ENCODE assay signal across 15 mouse cellular contexts in genomic region chr2:65925363-65925941, GRCm38 (mm10).
DNase-seq lines count a peak whose midpoint lies in the region; ATAC-seq lines count a peak whose summit lies in the region.
"Had no signal": no experiment of that assay in that cellular context is flagged by ENCODE, and none has a peak within 500 bp of the region (broad histone marks: within the 10 kb centered on the region; RNA-seq: fewer than 3 reads in every experiment).

No protein-coding gene starts in this region.

- intact Hi-C loops in gastrocnemius, postnatal 14 days (cut with DNase I; ENCODE audit: low total_unique reads), result no loop called here

- DNase-seq in kidney, adult 8-10 months, result no peak
- peak; percentile 53 for DNase-seq in brain, adult 2 months (ENCODE audit: low read depth, low spot score)
- peak; percentile 59 for DNase-seq in hindbrain, embryonic 11.5 days (ENCODE audit: low spot score)
- peak; percentile 24 for DNase-seq in neural tube, embryonic 10.5 days (ENCODE audit: extremely low spot score, low spot score)
- no peak for DNase-seq in urinary bladder, adult 2 months (ENCODE audit: low spot score)
- DNase-seq in spleen, postnatal 36 days (ENCODE audit: low spot score in 2 of 2), result no peak
- DNase-seq in gastrocnemius, postnatal 14 days, result no peak
- DNase-seq: adrenal gland, adult 2 months; cerebellum, adult 9-10 months; lung, embryonic 14.5 days; right cerebral cortex, adult 18-20 months; thymus, postnatal 14 days had no signal

- peaks cover 11% of the 10 kb centered on the region for H3K4me1 ChIP-seq in kidney, embryonic 16.5 days (ENCODE audit: insufficient read depth, low read length)
- H3K4me1 ChIP-seq in hindbrain, embryonic 11.5 days (replicated peaks; ENCODE audit: control insufficient read depth, insufficient read depth, low read length), result 0 out of 2 replicates have a peak, but pooled peaks cover 2% of the 10 kb centered on the region

- H3K36me3 ChIP-seq in kidney, embryonic 16.5 days (ENCODE audit: insufficient read depth, low read length), result no peaks in the 10 kb centered on the region
- no peaks in the 10 kb centered on the region for H3K36me3 ChIP-seq in hindbrain, embryonic 11.5 days (ENCODE audit: control insufficient read depth, insufficient read depth, low read length)
- H3K36me3 ChIP-seq: heart, embryonic 13.5 days had no signal

- 59% methylated on average over 15 of the region's 15 CpGs for whole genome bisulfite sequencing in kidney, embryonic 16.5 days
- WGBS in hindbrain, embryonic 11.5 days, result 62% methylated on average over 15 of the region's 15 CpGs

- H3K4me2 ChIP-seq in kidney, embryonic 16.5 days (replicated peaks; ENCODE audit: low read depth, low read length), result peak overlapping the region; percentile 31
- no peak overlapping the region for H3K4me2 ChIP-seq in hindbrain, embryonic 11.5 days (replicated peaks; ENCODE audit: low read depth, low read length)
- H3K4me2 ChIP-seq: heart, embryonic 13.5 days; lung, embryonic 14.5 days had no signal

- no peak overlapping the region for H3K4me3 ChIP-seq in kidney, embryonic 16.5 days (ENCODE audit: low read length)
- no peak overlapping the region for H3K4me3 ChIP-seq in hindbrain, embryonic 11.5 days (ENCODE audit: low read depth, low read length)
- H3K4me3 ChIP-seq: heart, embryonic 13.5 days had no signal

- no peak overlapping the region for H3K9ac ChIP-seq in kidney, embryonic 16.5 days (replicated peaks; ENCODE audit: low read length)
- H3K9ac ChIP-seq in hindbrain, embryonic 11.5 days (ENCODE audit: low read depth, low read length), result no peak overlapping the region
- H3K9ac ChIP-seq: heart, embryonic 13.5 days; lung, embryonic 14.5 days had no signal

- ATAC-seq in kidney, embryonic 16.5 days (ENCODE audit: low FRiP score, low TSS enrichment), result peak; percentile 50; the same call in 1 of the 2 replicates
- ATAC-seq in hindbrain, embryonic 11.5 days (ENCODE audit: low FRiP score), result peak; percentile 60

- H3K27ac ChIP-seq in kidney, embryonic 16.5 days (ENCODE audit: low read length), result no peak overlapping the region
- 0 out of 2 replicates have a peak overlapping the region, but pooled peaks have one; percentile 1 for H3K27ac ChIP-seq in hindbrain, embryonic 11.5 days (ENCODE audit: low read depth, low read length)
- H3K27ac ChIP-seq: heart, embryonic 13.5 days; stomach, postnatal 0 days had no signal

- H3K27me3 ChIP-seq in kidney, embryonic 16.5 days (ENCODE audit: insufficient read depth, low read length), result no peaks in the 10 kb centered on the region
- no peaks in the 10 kb centered on the region for H3K27me3 ChIP-seq in hindbrain, embryonic 11.5 days (ENCODE audit: control insufficient read depth, insufficient read depth, low read length)
- H3K27me3 ChIP-seq: heart, embryonic 13.5 days had no signal

- no peaks in the 10 kb centered on the region for H3K9me3 ChIP-seq in kidney, embryonic 16.5 days (ENCODE audit: low read length)
- no peaks in the 10 kb centered on the region for H3K9me3 ChIP-seq in hindbrain, embryonic 11.5 days (ENCODE audit: control insufficient read depth, low read length)
- H3K9me3 ChIP-seq: heart, embryonic 13.5 days had no signal

Comparison
In these comparisons a context has a peak if more than half of its experiments do, and no peak if none do; other contexts are left out.
1. DNase-seq: peak in brain, adult 2 months (single experiment), hindbrain, embryonic 11.5 days (single experiment) and neural tube, embryonic 10.5 days (single experiment); none in kidney, adult 8-10 months (0 of 2), urinary bladder, adult 2 months (single experiment), spleen, postnatal 36 days (0 of 2) and gastrocnemius, postnatal 14 days (single experiment).